Mouse (Mus musculus) hindbrain, embryonic 16.5 days (tissue): ENCODE results near the gene Mfap1a. TPM values are rescaled to one million over a fixed set of nuclear protein-coding genes. Genes with fewer than 3 reads are reported as not detected.
"Not testable (repeated sequence)": the region's sequence is repeated elsewhere in the genome, so short reads cannot be mapped to it uniquely, and the experiment has no call there.

Experiments
- ATAC-seq: fragments of 200-750 bp; cut with Nextera tagmentation; 2 replicates; pipeline ENCODE4 v1.8.0; 2017; ENCODE audit warnings: moderate TSS enrichment, moderate library complexity
- H3K27ac ChIP-seq: fragments of 300-500 bp; sonication (generic); 2 replicates; pipeline ENCODE4 v1.5.1; 2014; ENCODE audit warnings: low read depth, mild to moderate bottlenecking, control low read depth, low read length, moderate library complexity
- H3K27me3 ChIP-seq: fragments of 300-500 bp; sonication (generic); replicated peaks from 2 replicates; pipeline ENCODE4 v1.6.1; 2014; ENCODE audit warnings: low read length; ENCODE audit not compliant: control insufficient read depth, insufficient read depth
- H3K36me3 ChIP-seq: fragments of 300-500 bp; sonication (generic); 2 replicates; pipeline ENCODE4 v1.6.1; 2014; ENCODE audit warnings: mild to moderate bottlenecking, low read length, moderate library complexity, mixed read lengths; ENCODE audit not compliant: control insufficient read depth, insufficient read depth
- H3K4me1 ChIP-seq: fragments of 300-500 bp; sonication (generic); 2 replicates; pipeline ENCODE4 v1.6.1; 2014; ENCODE audit warnings: low read depth, low read length; ENCODE audit not compliant: control insufficient read depth, insufficient read depth
- H3K4me2 ChIP-seq: fragments of 300-500 bp; sonication (generic); 2 replicates; pipeline ENCODE4 v1.6.1; 2014; ENCODE audit warnings: mild to moderate bottlenecking, low read length, control low read depth, moderate library complexity
- H3K4me3 ChIP-seq: fragments of 300-500 bp; sonication (generic); 2 replicates; pipeline ENCODE4 v1.5.1; 2014; ENCODE audit warnings: mild to moderate bottlenecking, low read length, control low read depth, moderate library complexity
- H3K9ac ChIP-seq: fragments of 300-500 bp; sonication (generic); 2 replicates; pipeline ENCODE4 v1.6.1; 2014; ENCODE audit warnings: low read depth, mild to moderate bottlenecking, control low read depth, low read length, moderate library complexity
- H3K9me3 ChIP-seq: fragments of 300-500 bp; sonication (generic); 2 replicates; pipeline ENCODE4 v1.6.1; 2014; ENCODE audit warnings: mild to moderate bottlenecking, low read length, moderate library complexity; ENCODE audit not compliant: control insufficient read depth
- WGBS: fragments of 180-500 bp; shearing (Covaris S2); extraction: QIAGEN DNeasy Blood & Tissue Kit; methylation state at CpG from one replicate; pipeline ENCODE4 v1.1.7; 2014; 5-methylcytosine and 5-hydroxymethylcytosine counted together
- polyA plus RNA-seq: library from polyadenylated mRNA; unstranded; fragments of >200 nt; fragmentation: Nextera tagmentation; extraction: Ambion mirVana; gene quantifications from 2 replicates; pipeline ENCODE4 v1.2.1, GENCODE M21; 2015

The Mfap1a gene
- polyA plus RNA-seq, 1 experiment from 2014 or later, result 28.4 TPM

- not testable (repeated sequence) for H3K4me2 ChIP-seq, H3K9ac ChIP-seq, H3K27ac ChIP-seq, H3K27me3 ChIP-seq, H3K4me3 ChIP-seq, H3K9me3 ChIP-seq, H3K4me1 ChIP-seq, ATAC-seq, H3K36me3 ChIP-seq
- 90% methylated on average over 13 of the region's 13 CpGs for WGBS
These were observed 25.5 kb downstream of the Mfap1a start for GRCm38 (mm10) chr2:121480916-121481315.

- WGBS, result 55% methylated on average over 3 of the region's 3 CpGs
- no peak for ATAC-seq
These were observed 26.0 kb downstream of the Mfap1a start for GRCm38 (mm10) chr2:121480498-121480897.

GRCm38 (mm10) chr2:121477491-121478266 lies 28.8 kb downstream of the Mfap1a start:
- ATAC-seq, result no peak
- Histone ChIP-seq H3K27me3 (no peaks in the 10 kb centered on the region), H3K27ac (no peak overlapping the region), H3K36me3 (no peaks in the 10 kb centered on the region), H3K9ac (no peak overlapping the region), H3K4me1 (no peaks in the 10 kb centered on the region), H3K9me3 (no peaks in the 10 kb centered on the region), H3K4me2 (no peak overlapping the region), H3K4me3 (no peak overlapping the region)
- WGBS, result 74% methylated on average over 3 of the region's 3 CpGs

More at GRCm38 (mm10) chr2:121480498-121480897, 26.0 kb downstream of the Mfap1a start:
- Histone ChIP-seq H3K27ac (no peak overlapping the region), H3K27me3 (no peaks in the 10 kb centered on the region), H3K9ac (no peak overlapping the region), H3K9me3 (no peaks in the 10 kb centered on the region), H3K4me1 (no peaks in the 10 kb centered on the region), H3K4me3 (no peak overlapping the region), H3K36me3 (no peaks in the 10 kb centered on the region), H3K4me2 (no peak overlapping the region)

GRCm38 (mm10) chr2:121475306-121475705 lies 31.2 kb downstream of the Mfap1a start:
- not testable (repeated sequence) for H3K36me3 ChIP-seq, H3K9me3 ChIP-seq, H3K9ac ChIP-seq, H3K4me1 ChIP-seq, H3K4me3 ChIP-seq, H3K27ac ChIP-seq, H3K27me3 ChIP-seq, H3K4me2 ChIP-seq, ATAC-seq
- WGBS, result 98% methylated on average over 2 of the region's 2 CpGs

GRCm38 (mm10) chr2:121474180-121474535 lies 32.3 kb downstream of the Mfap1a start:
- peak overlapping the region; percentile 45 for H3K4me2 ChIP-seq
- H3K9me3 ChIP-seq, result no peaks in the 10 kb centered on the region
- H3K9ac ChIP-seq, result peak overlapping the region; percentile 67
- no peaks in the 10 kb centered on the region for H3K4me1 ChIP-seq
- H3K27ac ChIP-seq, result peak overlapping the region; percentile 69
- H3K4me3 ChIP-seq, result peak overlapping the region; percentile 58
- no peak for ATAC-seq
- WGBS, result 32% methylated on average over 8 of the region's 8 CpGs
- H3K36me3 ChIP-seq, result 0 out of 2 replicates have a peak, but pooled peaks cover 2% of the 10 kb centered on the region
- no peaks in the 10 kb centered on the region for H3K27me3 ChIP-seq

- H3K36me3 ChIP-seq, H3K9me3 ChIP-seq, H3K4me1 ChIP-seq, H3K27me3 ChIP-seq: not testable (repeated sequence)
- WGBS, result 3% methylated on average over 35 of the region's 41 CpGs
- peak within 1 kb of the TSS; percentile 68 for H3K4me2 ChIP-seq
- peak within 1 kb of the TSS; percentile 69 for H3K27ac ChIP-seq
- peak; percentile 96 for ATAC-seq
- peak within 1 kb of the TSS; percentile 67 for H3K9ac ChIP-seq
- H3K4me3 ChIP-seq, result peak within 1 kb of the TSS; percentile 58
These were observed 32.9 kb downstream of the Mfap1a start, which contains the start of gene Mfap1b for GRCm38 (mm10) chr2:121473301-121474179. Gene Mfap1b (minus strand): TSS chr2:121474067.

- H3K36me3 ChIP-seq, H3K9ac ChIP-seq, H3K4me1 ChIP-seq, H3K27me3 ChIP-seq, H3K9me3 ChIP-seq, H3K4me2 ChIP-seq, H3K4me3 ChIP-seq, ATAC-seq, H3K27ac ChIP-seq: not testable (repeated sequence)
- WGBS, result 92% methylated on average over 3 of the region's 3 CpGs
These were observed 33.7 kb downstream of the Mfap1a start for GRCm38 (mm10) chr2:121472783-121473182.

- not testable (repeated sequence) for H3K9me3 ChIP-seq, H3K4me2 ChIP-seq, ATAC-seq, H3K4me1 ChIP-seq, H3K27me3 ChIP-seq, H3K9ac ChIP-seq, H3K4me3 ChIP-seq, H3K27ac ChIP-seq, H3K36me3 ChIP-seq
- 100% methylated on average over 1 of the region's 6 CpGs for WGBS
These were observed 37.5 kb downstream of the Mfap1a start for GRCm38 (mm10) chr2:121468982-121469381.

GRCm38 (mm10) chr2:121460071-121460470 lies 46.4 kb downstream of the Mfap1a start:
- no peak overlapping the region for H3K27ac ChIP-seq
- 63% methylated on average over 2 of the region's 2 CpGs for WGBS
- peaks cover 6% of the 10 kb centered on the region; the same call in 1 of the 2 replicates for H3K36me3 ChIP-seq
- ATAC-seq, result no peak
- H3K4me2 ChIP-seq, result no peak overlapping the region
- no peak overlapping the region for H3K4me3 ChIP-seq
- H3K9ac ChIP-seq, result no peak overlapping the region
- no peaks in the 10 kb centered on the region for H3K27me3 ChIP-seq
- H3K4me1 ChIP-seq, result peaks cover 11% of the 10 kb centered on the region
- no peaks in the 10 kb centered on the region for H3K9me3 ChIP-seq
